Mouse (Mus musculus) kidney, adult 2 months (tissue): ENCODE measurements around the gene Dkkl1. TPM values are rescaled to one million over a fixed set of nuclear protein-coding genes. Genes with fewer than 3 reads are reported as not detected.
"Not testable (repeated sequence)": the region's sequence is repeated elsewhere in the genome, so short reads cannot be mapped to it uniquely, and the experiment has no call there.

Experiments used
- DNase-seq: peaks from one replicate; pipeline ENCODE4 v3.0.0; 2021
- H3K27ac ChIP-seq: fragments of 200-500 bp; 2 replicates; pipeline ENCODE4 v1.5.1; 2012; ENCODE audit warnings: low read depth, low read length, control low read depth, inconsistent platforms; ENCODE audit not compliant: insufficient read depth
- H3K27me3 ChIP-seq: fragments of 200-500 bp; replicated peaks from 2 replicates; pipeline ENCODE4 v1.6.1; 2012; ENCODE audit warnings: mild to moderate bottlenecking, moderate library complexity, low read length, inconsistent platforms; ENCODE audit not compliant: control insufficient read depth, insufficient read depth
- H3K36me3 ChIP-seq: fragments of 200-500 bp; 2 replicates; pipeline ENCODE4 v1.6.1; 2012; ENCODE audit warnings: mild to moderate bottlenecking, moderate library complexity, low read length, inconsistent platforms; ENCODE audit not compliant: control insufficient read depth, insufficient read depth
- H3K4me1 ChIP-seq: fragments of 200-500 bp; 2 replicates; pipeline ENCODE4 v1.6.1; 2011; ENCODE audit warnings: low read length; ENCODE audit not compliant: control insufficient read depth, insufficient read depth
- H3K4me3 ChIP-seq: fragments of 200-500 bp; 2 replicates; pipeline ENCODE4 v1.5.1; 2011; ENCODE audit warnings: mild to moderate bottlenecking, low read depth, low read length, control low read depth; ENCODE audit not compliant: insufficient read depth
- CTCF ChIP-seq: fragments of 200-500 bp; conservative IDR thresholded peaks from 2 replicates; pipeline ENCODE4 v1.5.1; 2011; ENCODE audit warnings: low read depth, mild to moderate bottlenecking, control low read depth, low read length, moderate library complexity, mixed read lengths; ENCODE audit not compliant: insufficient read depth, insufficient read length
- POLR2A ChIP-seq: fragments of 200-500 bp; IDR thresholded peaks from one replicate; pipeline ENCODE4 v1.6.1; 2011; ENCODE audit warnings: low read depth, low read length, control low read depth
- WGBS: fragments of 180-500 bp; shearing (Covaris S2); methylation state at CpG from one replicate; pipeline ENCODE4 v1.1.7; 2018; 5-methylcytosine and 5-hydroxymethylcytosine counted together
- polyA plus RNA-seq: library from polyadenylated mRNA; depleted of rRNA; stranded (reverse); fragments of >200 nt; gene quantifications from 2 replicates; pipeline ENCODE4 v1.2.3, GENCODE M21; 2012; rRNA removed

Dkkl1 gene
- 0.39 and 0.54 TPM in 2 replicates for polyA plus RNA-seq

DNA sequence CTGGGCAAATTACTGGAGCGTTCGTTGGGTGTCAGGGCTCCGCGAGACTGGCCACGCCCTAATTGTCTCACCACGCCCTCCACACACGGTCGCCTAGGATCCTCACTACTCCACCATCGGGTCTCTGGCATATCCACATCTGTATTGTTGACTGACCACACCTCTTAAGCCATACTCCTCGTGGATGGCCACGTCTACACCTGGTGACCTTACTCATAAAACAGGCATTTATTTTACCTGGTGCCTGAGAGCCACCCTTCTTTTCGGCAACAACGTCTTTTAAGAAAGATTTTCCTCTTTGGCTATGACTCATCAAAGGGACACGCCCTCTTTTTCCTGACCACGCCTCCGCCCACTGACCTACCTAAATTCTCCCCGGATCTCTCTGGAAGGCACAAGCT, at the start of gene Dkkl1:
Gene Dkkl1 (minus strand): TSS at position 297 of the 401 bp plus-strand sequence.
- H3K36me3 ChIP-seq = no peaks in the 10 kb centered on the region
- no peaks in the 10 kb centered on the region for H3K4me1 ChIP-seq
- DNase-seq = no peak
- H3K27ac ChIP-seq = no peak within 1 kb of the TSS
- no peak within 1 kb of the TSS for H3K4me3 ChIP-seq
- H3K27me3 ChIP-seq = 0 out of 2 replicates have a peak, but pooled peaks cover 2% of the 10 kb centered on the region
- no peak for TF ChIP-seq POLR2A
- TF ChIP-seq CTCF = no peak
- WGBS = 8% methylated on average over 17 of the region's 17 CpGs

DNA sequence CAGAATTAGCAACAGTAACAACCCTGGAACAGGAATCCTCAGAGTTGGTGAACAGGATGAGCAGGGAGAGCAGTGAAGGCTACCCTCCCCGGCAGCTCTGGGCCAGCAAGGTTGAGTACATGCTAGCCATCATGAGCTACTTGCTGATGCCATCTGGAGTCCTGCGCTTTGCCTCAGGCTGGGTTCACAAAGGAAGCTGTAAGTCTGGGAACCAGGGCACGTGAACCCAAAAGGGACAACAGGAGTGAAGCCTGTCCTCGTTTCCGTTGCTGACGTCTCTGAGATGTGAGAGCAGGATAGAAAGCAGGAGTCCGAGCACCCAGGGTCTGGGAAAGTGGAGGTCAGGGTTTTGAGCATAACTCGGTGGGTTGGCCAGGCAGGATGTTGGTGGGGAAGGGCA, 47.3 kb upstream of the Dkkl1 start:
- H3K4me3 ChIP-seq = no peak overlapping the region
- no peaks in the 10 kb centered on the region for H3K4me1 ChIP-seq
- WGBS = 86% methylated on average over 8 of the region's 8 CpGs
- H3K27me3 ChIP-seq = no peaks in the 10 kb centered on the region
- no peak overlapping the region for H3K27ac ChIP-seq
- no peak for TF ChIP-seq CTCF
- no peak for TF ChIP-seq POLR2A
- no peaks in the 10 kb centered on the region for H3K36me3 ChIP-seq
- no peak for DNase-seq

GRCm38 (mm10) chr7:45257063-45257840, 45.3 kb upstream of the Dkkl1 start:
- WGBS = 56% methylated on average over 11 of the region's 11 CpGs
- Histone ChIP-seq H3K4me3 (no peak overlapping the region), H3K36me3 (no peaks in the 10 kb centered on the region), H3K27ac (no peak overlapping the region), H3K27me3 (no peaks in the 10 kb centered on the region), H3K4me1 (no peaks in the 10 kb centered on the region)
- no peak for DNase-seq
- TF ChIP-seq POLR2A = no peak
- TF ChIP-seq CTCF = no peak

GRCm38 (mm10) chr7:45255822-45256221, 43.9 kb upstream of the Dkkl1 start:
- not testable (repeated sequence) for H3K36me3 ChIP-seq, H3K4me1 ChIP-seq, H3K27me3 ChIP-seq, DNase-seq, H3K27ac ChIP-seq, H3K4me3 ChIP-seq
- 62% methylated on average over 6 of the region's 7 CpGs for WGBS

DNA sequence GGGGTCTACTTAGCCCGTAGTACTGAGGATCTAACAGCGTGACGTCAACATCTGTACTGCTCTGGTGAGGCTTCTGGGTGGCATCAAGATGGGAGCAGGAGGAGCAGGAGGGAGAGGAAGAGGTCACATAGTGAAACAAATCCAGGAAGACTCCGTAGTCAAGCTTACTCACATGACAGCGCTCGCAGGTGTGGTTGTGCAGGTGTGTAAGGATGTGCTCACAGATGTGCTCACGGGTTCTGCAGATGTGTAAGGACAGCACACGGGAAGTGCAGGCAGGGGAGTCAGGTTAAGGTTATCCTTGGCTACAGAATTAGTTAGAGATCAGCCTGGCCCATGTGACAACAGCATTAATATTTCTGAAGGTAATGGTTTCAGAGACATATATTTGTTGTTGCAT, 41.9 kb upstream of the Dkkl1 start:
- no peaks in the 10 kb centered on the region for H3K27me3 ChIP-seq

GRCm38 (mm10) chr7:45247666-45248065, 35.7 kb upstream of the Dkkl1 start:
- Histone ChIP-seq H3K4me1 (no peaks in the 10 kb centered on the region), H3K4me3 (no peak overlapping the region), H3K27me3 (no peaks in the 10 kb centered on the region), H3K36me3 (no peaks in the 10 kb centered on the region), H3K27ac (no peak overlapping the region)
- no peak for DNase-seq
- TF ChIP-seq CTCF = no peak; the same call in 1 of the 2 replicates
- TF ChIP-seq POLR2A = no peak
- 52% methylated on average over 3 of the region's 3 CpGs for WGBS

More for the DNA sequence above, 41.9 kb upstream of the Dkkl1 start:
- Histone ChIP-seq H3K27ac (no peak overlapping the region), H3K4me3 (no peak overlapping the region), H3K4me1 (no peaks in the 10 kb centered on the region), H3K36me3 (no peaks in the 10 kb centered on the region)
- TF ChIP-seq POLR2A = no peak
- TF ChIP-seq CTCF = no peak
- DNase-seq = no peak
- WGBS = 87% methylated on average over 8 of the region's 8 CpGs

GRCm38 (mm10) chr7:45241389-45241749, 29.4 kb upstream of the Dkkl1 start:
- H3K4me3 ChIP-seq = no peak overlapping the region
- TF ChIP-seq POLR2A (no peak), CTCF (no peak)
- H3K27me3 ChIP-seq = no peaks in the 10 kb centered on the region
- WGBS = 60% methylated on average over 6 of the region's 6 CpGs
- no peak overlapping the region for H3K27ac ChIP-seq
- H3K36me3 ChIP-seq = no peaks in the 10 kb centered on the region
- H3K4me1 ChIP-seq = no peaks in the 10 kb centered on the region
- no peak for DNase-seq
